Mouse (Mus musculus) lung, adult 18-20 months (tissue): ENCODE data around the gene Tns2.
A peak's percentile ranks its signal among the peaks of the same experiment; 100 is the strongest.
"Not testable (repeated sequence)": the region's sequence is repeated elsewhere in the genome, so short reads cannot be mapped to it uniquely, and the experiment has no call there.

Source experiments
- DNase-seq, 2 experiments: peaks; one replicate each; pipeline ENCODE4 v3.0.0; 2022; ENCODE audit warnings: mixed read lengths in 2 of 2

Gene Tns2

DNA sequence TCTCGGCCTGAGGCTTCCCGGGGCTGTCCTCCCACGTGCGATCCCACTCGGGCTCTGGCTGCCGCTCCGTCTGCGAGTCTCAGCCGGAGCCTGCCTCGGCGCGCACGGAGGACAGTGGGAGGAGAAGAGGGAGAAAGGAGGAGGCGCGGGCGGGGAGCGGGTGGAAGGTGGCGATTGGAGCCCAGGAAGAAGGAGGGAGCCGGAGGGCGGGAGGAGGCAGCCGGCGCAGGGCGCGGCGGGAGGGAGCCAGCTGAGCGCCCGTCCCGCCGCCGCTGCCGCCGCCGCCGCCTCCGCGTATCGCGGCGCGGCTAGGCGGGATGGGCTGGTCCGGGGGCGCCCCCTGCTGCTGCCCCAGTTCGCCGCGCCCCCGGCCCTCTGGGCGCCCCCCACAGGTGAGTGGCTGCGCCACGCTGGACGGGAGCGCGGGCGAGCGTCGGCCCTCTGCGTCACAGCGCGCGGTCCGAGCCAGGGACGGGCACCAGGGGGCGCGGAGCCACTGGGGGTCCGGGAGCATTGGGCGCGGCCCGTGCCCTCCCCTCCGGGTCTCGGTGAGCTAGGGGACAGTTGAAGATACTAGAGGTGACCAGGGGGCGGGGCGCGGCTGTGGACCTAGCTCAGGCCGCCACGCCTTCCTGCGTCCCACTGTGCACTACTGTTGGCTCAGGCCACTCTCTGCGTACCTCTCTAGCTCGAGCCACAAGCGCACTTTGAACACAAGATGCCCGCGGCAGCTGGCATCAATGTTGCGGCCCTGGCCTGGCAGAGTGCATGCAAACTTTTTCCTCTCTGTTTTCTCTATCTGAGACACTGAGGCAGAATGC lies at the start of gene Tns2:
Gene Tns2 (plus strand): TSS at position 253 of the 821 bp plus-strand sequence.
- DNase-seq, result peak; percentile 91 to 93

DNA sequence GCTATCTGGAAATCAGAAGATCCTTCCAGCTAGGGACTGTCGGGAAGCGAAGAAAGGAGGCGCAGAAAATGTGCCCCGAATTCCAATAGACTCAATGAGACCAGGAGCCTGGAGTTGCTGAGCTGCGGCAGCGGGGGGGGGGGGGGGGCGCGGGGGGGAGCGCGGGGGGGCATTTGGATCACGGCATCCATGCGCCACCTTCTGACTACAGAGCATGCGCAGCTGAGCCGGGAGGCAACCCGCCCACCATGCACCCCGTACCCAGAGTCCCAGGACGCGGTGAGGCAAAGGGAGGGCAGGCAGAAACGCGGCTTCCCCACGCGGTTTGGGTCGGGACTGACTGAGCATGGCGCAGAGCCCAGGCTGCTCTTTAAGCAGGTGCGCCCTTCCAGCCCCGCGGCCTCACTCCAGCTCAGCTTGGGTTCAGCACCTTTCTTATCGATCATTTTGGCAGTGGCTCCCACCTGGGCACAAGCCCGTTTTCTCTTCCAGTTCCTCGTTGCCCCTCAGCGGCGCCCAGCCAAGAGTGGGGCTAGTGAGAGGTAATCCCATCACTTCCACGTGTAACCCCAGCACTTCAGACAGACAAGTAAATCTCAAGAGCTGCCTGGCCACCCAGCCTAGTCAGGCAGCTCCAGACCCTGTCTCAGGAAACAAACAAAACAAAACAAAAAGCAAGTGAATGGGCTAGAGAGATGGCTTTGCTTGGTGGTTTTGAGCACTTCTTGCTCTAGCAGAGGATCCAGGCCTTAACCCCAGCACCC lies 48.1 kb upstream of the Tns2 start:
- DNase-seq, result peak; percentile 36 to 54

DNA sequence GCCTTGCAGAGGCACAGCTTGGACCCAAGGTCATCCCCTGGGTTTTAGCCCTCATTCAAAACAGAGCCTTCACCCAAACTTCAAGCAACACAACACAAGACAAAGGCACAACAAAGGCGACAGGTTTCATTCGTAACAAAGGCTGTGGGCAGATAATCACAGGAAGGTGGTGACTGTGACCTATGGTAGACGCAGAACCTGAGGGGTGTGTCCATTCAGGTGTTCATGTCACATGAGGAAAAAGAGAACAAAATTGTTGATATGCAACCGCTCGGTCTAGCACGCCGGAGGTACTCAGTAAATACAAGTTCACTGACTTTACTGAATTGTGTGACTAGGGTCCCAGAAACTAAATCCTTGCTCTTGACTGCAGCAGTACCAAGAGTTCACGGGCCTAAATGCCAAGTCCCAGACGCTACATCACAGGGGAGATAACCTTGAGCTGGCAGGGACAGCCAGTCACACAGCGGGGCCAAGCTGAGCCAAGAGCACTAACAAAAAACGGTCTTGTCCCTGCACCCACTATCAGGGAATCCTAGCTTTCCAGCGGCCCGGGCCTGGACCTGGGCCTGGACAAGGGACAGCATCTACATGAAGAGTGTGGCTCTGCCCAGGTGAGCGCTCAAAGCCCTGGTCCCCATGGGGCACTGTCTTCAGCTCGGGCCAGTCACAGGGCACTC lies 43.6 kb upstream of the Tns2 start:
- no peak for DNase-seq

DNA sequence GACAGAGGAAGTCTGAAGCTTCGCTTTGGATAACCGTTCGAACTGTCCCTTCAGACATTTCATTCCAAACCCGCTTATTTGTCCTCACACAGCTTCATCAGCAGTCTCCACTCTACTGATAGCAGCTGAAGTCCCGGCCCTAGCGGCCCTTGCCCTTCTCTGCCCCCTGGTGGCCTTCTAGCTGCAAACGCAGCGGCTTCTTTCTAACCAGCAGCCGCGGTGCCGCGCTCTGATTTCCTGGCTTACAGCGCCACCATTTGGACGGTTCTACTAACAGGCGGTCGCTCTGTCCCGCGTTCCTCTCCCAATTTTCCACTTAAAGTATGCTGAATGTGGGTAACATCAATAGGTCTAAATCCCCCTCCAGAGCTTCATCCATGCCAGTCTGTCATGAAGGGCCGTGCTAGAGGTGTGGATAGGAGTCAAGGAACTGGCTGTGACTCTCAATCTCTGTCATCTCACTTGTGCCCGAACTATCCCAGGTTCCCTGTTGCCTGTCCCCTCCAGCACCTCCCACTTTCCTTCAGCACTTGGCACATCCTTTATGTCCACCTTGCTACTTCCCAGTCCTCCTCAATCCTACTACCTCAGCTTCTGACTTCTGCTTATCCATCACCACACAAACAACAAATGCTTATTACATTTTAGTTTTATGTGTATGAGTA lies 34.4 kb upstream of the Tns2 start:
- DNase-seq, result peak; percentile 89 to 93

DNA sequence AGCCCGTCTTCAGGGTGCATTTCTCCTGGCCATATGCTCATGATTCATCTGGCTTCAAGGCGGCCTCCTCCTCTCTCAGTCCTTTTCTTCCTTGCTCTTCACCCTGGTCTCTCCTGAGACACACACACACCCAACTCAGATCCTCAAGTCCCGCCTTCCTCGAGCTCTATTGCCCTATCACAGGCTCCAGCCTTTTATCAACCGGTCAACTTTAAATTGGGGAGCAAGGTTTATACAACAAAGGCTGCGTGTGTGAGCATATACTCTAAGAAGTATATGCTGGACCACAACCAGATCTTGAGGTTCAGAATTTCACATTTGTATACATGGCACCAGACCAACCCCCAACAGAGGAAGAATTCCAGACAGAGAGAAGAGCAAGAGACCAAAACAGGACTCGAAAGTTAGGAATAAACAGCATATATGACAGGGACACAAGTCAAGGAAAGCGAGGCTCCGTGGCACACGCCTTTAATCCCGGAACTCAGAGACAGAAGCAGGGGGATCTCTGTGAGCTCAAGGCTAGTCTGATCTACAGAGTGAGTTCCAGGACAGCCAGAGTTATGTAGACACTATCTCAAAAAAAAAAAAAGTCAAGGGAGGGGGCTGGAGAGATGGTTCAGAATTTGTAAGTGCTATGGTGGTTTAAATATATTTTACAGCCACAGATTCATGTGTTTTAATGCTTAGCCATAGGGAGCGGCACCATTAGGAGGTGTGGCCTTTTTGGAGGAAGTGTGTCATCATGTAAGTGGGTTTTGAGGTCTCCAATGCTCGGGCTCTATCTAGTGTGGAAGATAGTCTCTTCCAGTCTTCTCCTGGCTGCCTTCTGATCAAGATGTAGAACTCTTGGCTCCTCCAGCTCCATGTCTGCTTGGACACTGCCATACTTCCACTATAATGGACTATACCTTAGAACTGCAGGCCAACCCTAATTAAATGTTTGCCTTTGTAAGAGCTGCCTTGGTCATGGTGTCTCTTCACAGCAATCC lies 29.4 kb upstream of the Tns2 start:
- no peak for DNase-seq

DNA sequence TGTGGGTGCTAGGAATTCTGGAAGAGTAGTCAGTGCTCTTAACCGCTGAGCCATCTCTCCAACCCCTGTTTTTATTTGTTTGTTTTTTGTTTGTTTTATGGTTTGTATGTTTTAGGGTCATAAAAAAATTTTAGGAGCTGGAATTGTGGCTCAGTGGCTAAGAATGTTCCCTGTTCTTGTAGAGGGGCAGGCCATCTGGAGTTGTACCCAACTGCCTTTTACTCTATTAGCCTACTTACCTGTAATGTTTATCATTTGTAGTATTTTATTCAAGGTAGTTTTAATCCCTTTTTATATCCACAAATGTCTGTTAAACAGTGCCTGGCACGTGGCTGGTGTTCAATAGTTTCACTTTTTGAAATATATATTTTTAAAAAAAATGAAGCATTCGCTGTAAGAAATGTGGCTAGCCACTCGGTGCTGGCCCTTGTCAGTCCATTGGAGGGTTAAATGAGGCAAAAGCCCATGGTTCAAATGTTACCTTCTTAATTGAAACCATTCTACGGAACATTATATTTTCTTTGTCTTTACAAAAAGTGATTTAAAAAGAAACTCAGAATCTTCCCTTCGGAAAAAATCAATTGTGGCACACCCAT lies 27.2 kb upstream of the Tns2 start:
- no peak for DNase-seq

DNA sequence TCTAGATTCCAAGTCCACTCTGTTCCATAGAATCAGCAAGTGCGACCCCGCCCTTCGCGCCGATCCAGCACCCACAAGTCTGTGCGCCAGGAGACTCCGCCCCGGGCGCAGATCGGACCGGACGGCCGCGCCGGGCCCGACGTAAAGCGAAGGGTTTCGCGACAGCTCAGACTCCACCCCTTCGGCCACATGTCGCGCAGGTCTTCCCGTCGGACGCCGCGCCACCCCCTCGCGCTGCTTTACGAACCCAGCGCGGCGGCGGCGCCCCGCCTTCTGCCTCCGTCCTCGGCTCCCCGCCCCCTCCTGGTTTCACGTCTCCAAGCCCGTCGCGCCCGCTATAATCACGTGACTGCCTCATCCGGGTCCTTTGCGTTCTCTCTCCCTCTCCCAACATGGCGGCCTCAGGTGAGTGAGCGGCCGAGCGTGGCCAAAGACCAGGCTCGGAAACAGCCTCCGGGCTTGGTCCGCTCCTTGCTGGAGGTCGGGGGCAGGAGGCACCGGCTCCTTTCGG lies 26.6 kb upstream of the Tns2 start, which contains the start of gene Eif4b:
Gene Eif4b (plus strand): TSS at position 215 of the 511 bp plus-strand sequence.
- peak; percentile 99 for DNase-seq

DNA sequence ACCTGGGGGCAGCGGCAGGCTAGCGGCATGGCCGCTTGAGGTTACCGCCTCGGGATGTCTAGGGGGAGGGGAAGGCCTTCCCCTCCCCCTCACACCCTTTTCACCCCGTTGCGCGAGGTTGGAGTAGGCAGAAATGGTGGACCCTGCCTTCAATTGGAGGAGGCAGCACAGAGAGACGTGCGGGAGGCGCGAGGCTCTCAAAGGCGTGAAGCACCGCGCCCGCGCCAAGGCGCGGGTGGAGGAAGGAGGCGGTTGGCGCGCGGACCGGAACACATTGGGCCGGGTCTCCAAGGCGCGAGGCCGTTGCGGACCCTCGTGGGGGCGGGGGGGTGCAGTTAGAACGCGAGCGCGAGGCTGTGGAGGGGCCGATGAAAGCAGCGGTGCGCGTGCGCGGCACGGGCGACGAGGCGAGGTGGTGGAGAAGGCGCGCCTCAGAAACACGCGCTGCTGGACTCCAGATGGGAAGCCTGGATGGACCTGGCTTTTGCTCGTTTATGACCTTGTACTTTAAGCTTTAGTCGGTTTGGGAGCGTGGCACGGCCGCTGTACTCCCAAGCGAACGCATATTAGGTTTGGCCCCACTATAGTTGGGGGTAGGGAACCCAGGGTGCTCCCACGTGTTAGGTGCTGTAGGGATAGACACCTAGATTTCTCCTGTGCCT lies 26.0 kb upstream of the Tns2 start:
- peak; percentile 57 to 62 for DNase-seq

DNA sequence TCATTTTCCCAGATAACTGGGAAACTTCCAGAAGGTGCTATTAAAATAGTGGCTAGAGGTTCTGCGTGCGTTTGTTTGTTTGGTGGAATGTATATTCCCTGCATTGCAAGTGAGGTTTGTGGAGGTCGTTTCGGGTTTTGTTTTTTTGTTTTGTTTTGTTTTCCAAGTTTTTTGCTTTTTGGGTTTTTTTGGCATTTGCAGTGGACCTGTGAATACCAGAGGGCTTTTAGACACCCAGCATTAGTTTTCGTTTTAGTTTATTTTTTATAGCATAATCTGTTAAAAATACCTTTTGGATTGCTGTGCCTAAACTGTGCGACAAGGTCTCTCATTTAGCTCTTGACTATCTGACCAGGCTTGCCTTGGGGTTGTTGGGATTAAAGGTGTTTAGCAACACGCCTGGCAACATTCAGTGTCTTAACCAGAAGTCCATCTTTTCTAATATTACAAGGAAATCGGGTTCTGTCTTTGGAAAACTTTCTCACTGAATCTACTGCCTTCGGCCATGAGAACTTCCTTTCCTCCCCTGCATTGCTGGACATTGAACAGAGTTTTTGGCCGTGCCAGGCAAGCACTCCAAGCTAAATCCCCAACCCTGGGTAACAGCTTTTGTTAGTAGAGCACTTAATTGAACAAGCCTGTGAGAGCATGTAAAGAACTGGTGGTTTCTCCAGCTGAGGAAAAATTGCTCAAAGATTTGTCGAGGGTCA lies 25.2 kb upstream of the Tns2 start:
- peak in 1 of 2 experiments; percentile 30 for DNase-seq

DNA sequence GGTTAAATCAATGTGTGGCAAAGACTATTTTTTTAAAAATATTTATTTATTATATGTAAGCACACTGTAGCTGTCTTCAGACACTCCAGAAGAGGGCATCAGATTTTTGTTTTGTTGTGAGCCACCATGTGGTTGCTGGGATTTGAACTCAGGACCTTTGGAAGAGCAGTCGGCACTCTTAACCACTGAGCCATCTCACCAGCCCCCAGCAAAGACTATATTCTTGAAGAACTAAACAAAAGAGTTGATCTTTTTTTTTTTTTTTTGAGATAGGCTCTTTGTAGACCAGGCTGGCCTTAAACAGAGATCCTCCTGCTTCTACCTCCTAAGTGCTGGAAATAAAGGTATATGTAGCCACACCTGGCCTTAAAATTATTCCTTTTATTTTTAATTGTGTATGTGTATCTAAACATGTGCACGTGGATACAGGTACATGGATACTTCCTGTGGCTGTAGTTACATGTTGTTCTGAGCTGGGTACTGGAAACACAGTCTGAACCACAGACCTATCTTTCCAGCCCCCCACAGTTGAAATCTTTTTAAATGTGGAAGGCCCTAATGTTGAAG lies 23.0 kb upstream of the Tns2 start:
- no peak for DNase-seq

DNA sequence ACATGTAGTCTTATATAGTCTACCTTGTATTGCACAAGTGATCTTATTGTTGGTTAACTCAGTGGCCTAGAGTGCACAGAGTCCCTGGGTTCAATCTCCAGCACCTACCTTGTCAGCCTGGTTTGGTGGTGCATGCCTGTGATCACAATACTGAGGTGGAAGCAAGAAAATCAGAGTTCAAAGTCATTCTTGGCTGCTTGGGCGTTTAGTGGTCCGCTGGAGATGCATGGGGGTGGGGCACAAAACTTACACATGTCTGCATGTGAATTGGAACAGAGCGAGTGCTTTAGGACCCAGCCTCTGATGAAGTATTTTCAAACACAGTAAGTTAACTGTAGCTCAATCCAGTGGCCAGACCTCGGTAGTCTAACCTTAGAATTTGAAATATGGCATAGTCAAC lies 21.0 kb upstream of the Tns2 start:
- no peak for DNase-seq

DNA sequence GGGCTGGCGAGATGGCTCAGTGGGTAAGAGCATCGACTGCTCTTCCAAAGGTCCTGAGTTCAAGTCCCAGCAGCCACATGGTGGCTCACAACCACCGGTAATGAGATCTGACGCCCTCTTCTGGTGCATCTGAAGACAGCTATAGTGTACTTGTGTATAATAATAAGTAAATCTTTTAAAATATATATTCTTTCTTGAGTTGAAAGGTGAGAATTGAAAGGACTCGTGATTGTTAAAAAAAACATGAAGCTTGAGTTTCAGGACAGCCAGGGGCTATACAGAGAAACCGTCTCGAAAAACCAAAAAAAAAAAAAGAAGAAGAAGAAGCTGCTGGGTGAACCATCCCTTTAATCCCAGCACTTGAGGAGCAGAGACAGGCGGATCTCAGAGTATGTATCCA lies 20.3 kb upstream of the Tns2 start:
- DNase-seq, result not testable (repeated sequence)

DNA sequence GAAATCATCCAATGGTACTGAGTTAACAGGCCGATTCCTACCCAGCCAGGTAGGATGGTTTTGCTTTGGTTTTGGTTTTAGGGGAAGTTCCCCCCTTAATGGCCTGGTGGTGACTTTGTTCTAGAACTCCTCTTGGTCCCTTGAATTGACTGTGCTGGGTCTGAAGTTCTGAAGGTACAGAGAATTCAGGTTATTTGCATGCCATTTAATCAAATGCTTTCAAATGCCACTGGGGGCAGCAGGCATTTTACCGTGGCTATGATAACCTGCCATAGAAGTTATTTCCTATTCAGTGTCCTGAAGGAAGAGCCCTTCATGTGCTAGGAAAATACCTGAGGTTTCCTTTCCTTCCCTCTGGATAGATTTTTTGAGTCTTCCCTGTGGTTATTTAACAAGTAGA lies 19.8 kb upstream of the Tns2 start:
- no peak for DNase-seq

DNA sequence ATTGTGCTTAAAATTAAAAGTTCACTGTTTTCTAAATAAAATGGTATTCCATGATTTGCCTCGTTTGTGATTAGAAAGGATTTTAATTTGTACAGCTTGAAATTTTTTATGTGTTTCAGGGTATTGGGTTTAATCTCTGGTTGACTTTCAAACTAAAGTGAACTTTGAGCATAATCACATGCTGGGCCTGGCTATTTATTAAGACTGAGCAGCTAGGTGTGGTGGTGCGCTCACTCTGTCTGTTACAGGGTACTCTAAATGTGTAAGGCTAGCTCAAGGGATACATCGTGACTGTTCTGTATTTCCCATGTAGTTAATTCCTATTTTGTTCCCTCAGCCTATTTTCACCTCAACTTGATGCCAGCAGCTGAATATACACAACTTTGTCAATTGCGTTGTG lies 18.1 kb upstream of the Tns2 start:
- no peak for DNase-seq

DNA sequence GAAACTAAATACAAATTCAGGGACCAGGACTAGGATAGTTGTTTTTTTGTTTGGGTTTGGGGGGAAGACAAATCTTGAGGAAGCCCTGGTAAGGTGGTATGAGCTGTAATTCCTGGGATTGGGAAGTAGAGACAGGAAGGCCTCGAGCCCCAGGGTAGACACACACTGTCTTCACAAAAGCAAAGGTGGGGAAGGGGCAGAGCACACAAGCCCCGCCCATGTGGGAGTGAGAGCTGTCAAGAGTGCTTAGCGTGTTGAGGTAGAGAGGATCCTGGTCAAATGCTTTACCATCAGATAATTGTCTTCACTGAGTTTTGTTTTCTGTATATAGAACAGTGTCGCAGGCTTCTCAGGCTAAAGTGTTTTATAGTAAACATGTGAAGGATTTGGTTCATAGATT lies 17.2 kb upstream of the Tns2 start:
- no peak for DNase-seq

DNA sequence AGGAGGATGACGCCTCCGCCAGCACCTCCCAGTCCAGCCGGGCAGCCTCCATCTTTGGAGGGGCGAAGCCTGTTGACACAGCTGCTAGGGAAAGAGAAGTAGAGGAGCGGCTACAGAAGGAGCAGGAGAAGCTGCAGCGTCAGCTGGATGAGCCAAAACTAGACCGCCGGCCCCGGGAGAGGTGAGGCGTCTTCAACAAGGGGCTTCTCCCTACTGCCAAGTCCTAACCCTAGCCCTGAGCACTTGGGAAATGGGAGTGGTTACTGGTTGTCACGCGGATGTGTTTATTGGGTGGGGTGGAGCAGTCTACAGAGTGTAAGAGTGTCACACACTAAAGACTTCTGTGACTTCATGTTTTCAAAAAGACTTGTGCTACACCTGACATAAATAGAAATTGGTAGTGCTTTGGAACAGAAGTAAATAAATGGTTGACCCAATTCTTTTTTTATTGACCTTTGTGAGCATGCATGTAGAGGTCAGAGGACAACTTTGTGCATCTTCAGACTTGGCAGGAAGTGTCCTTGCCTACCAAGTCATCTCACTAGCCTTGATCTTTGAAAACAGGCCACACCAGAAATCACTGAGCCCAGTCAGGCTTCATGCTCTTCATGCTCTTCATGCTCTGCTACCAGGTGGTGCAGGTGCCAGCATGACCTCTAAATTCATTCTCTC lies 10.2 kb upstream of the Tns2 start:
- no peak for DNase-seq

DNA sequence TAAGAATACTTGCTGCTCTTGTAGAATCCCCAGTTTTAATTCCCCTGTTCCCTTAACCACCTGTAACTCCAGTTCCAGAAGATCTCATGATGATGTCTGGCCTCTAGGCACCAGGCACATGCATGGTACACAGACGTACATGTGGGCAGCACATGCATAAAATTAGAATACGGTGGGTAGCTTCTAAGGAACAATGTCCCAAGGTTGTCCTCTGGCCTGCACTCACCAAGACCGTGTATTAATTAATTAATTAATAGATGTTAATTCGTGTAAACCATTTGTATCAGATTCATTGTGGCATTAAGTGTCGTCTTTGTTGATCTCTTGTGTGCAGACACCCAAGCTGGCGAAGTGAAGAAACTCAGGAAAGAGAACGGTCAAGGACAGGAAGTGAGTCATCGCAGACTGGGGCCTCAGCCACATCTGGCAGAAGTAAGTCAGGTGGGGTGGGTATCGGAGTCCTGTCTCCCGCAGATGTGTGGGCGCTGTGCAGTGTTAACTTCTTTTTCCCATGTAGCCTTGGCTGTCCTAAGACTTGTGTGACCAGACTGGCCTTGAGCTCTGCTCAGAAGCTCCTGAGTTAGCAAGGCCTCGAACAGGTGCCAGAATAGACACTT lies 9.0 kb upstream of the Tns2 start:
- no peak for DNase-seq

DNA sequence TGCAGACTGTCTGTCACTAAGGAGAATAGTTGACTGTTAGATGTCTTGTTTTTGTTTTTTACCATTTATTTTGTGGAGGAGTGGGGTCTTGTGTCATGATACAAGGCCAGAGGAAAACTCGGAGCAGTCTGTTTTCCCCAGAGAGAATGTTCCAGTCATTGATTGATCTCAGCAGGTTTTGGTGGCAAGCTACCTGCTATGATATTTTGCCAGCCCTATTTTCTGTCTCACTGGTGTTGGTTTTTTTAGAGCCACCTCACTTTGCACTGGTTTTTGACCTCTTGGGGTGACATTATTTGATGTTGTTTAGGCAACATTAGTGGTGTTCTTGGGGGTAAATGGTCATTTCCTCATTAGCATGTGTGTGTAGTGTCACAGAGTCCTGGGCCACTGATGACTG lies 8.5 kb upstream of the Tns2 start:
- no peak for DNase-seq
